In the genomic region with DNA sequence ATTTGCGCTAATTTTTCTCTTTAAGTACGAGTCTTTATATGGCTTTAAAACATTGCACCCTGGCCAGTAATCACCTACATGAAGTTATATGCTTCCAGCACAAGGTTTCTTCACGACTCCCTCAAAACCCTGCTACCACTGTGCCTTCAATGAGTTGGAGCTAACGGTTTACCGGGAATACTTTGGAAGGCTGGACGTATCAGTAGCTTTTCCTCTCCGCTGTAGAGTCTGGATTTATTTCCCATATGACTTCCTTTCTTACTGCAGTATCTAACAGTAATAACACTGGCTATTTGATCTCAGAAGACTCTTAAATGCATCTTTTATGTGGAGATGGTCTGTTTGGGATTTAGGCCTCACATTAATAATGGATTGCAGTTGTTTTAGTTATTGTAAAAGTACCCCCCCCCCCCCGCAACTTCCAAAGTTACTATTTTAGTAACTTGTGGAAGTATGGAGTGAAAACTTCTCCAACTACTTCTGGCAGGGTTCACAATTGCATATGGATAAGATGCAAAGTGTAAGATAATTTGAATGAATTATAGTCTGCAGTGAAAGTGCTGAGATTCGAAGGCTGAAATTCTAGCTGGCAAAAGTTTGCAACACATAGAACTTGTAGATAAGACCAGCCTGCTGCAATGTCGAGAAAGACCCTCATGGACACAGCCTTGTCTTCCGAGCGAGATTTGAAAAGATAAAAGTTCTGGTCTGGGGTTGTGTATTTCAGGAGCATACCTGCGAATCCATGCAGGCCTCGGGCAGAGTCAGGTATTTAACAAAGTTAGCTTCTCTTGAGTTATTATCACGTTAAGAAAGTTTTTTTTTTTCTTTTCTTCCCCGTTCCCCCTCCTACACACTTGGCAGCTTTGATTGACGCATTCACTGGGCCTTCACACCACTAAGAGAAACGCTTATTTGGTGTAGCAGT, we compare ENCODE assay signal across 8 mouse cellular contexts. TPM values are rescaled to one million over a fixed set of nuclear protein-coding genes. Genes with fewer than 3 reads are reported as not detected.
A peak's percentile ranks its signal among the peaks of the same experiment; 100 is the strongest.
DNase-seq lines count a peak whose midpoint lies in the region; ATAC-seq and TF ChIP-seq lines count a peak whose summit lies in the region.

No protein-coding gene starts in this region.

- H3K4me1 ChIP-seq in lung, adult 2 months (ENCODE audit: control insufficient read depth, insufficient read depth, low read length) = no peaks in the 10 kb centered on the region; the same call in none of the 2 replicates
- H3K4me1 ChIP-seq in forebrain, embryonic 11.5 days (replicated peaks; ENCODE audit: control insufficient read depth, insufficient read depth, low read length) = peaks cover 6% of the 10 kb centered on the region
- H3K4me1 ChIP-seq in limb, embryonic 10.5 days = peaks cover 52% of the 10 kb centered on the region
- H3K4me1 ChIP-seq in small intestine, adult 2 months (ENCODE audit: control insufficient read depth, insufficient read depth, insufficient read length, low read length) = 0 out of 2 replicates have a peak, but pooled peaks cover 2% of the 10 kb centered on the region

- peak overlapping the region; percentile 96 for H3K9ac ChIP-seq in forebrain, embryonic 11.5 days (ENCODE audit: low read length)

- no peak for TF ChIP-seq POLR2A in lung, adult 2 months (IDR thresholded peaks at IDR 0.05; ENCODE audit: borderline replicate concordance, extremely low read depth, low read depth, low read length)
- no peak for TF ChIP-seq POLR2A in small intestine, adult 2 months (IDR thresholded peaks at IDR 0.05; ENCODE audit: low read depth, low read length)

- no peaks in the 10 kb centered on the region; the same call in 1 of the 2 replicates for H3K9me3 ChIP-seq in forebrain, embryonic 11.5 days (ENCODE audit: control insufficient read depth, low read length)
- H3K9me3 ChIP-seq in limb, embryonic 10.5 days (replicated peaks) = no peaks in the 10 kb centered on the region

- peak overlapping the region; percentile 78 for H3K27ac ChIP-seq in forebrain, embryonic 11.5 days (ENCODE audit: low read depth, low read length)
- peak overlapping the region; percentile 96 for H3K27ac ChIP-seq in limb, embryonic 10.5 days
- H3K27ac ChIP-seq in small intestine, adult 2 months (ENCODE audit: insufficient read depth, low read depth, low read length) = 0 out of 2 replicates have a peak overlapping the region, but pooled peaks have one; percentile 21

- peak; percentile 43 for DNase-seq in lung, adult 2 months
- DNase-seq in lung, postnatal 36 days = no peak
- no peak for DNase-seq in forebrain, embryonic 11.5 days (ENCODE audit: low spot score)
- DNase-seq in limb, embryonic 10.5 days (ENCODE audit: low spot score) = no peak
- DNase-seq in urinary bladder, postnatal 4 days (ENCODE audit: low spot score in 2 of 2) = no peak
- DNase-seq in left cerebral cortex, postnatal 10 days (ENCODE audit: extremely low spot score in 1 of 2, low spot score in 2 of 2) = no peak

- peaks cover 7% of the 10 kb centered on the region for H3K36me3 ChIP-seq in forebrain, embryonic 11.5 days (ENCODE audit: control insufficient read depth, insufficient read depth, low read length)
- H3K36me3 ChIP-seq in limb, embryonic 10.5 days = peaks cover 19% of the 10 kb centered on the region
- peaks cover 11% of the 10 kb centered on the region for H3K36me3 ChIP-seq in small intestine, adult 2 months (ENCODE audit: control insufficient read depth, insufficient read depth, low read length)

- H3K4me2 ChIP-seq in forebrain, embryonic 11.5 days (ENCODE audit: low read depth, low read length, severe bottlenecking) = peak overlapping the region; percentile 80

- WGBS in lung, adult 2 months = 15% methylated on average over 18 of the region's 18 CpGs
- WGBS in forebrain, embryonic 11.5 days = 6% methylated on average over 18 of the region's 18 CpGs
- 5% methylated on average over 18 of the region's 18 CpGs for WGBS in limb, embryonic 10.5 days
- 13% methylated on average over 18 of the region's 18 CpGs for WGBS in small intestine, adult 2 months

- H3K27me3 ChIP-seq in forebrain, embryonic 11.5 days (ENCODE audit: control insufficient read depth, insufficient read depth, low read length) = peaks cover 6% of the 10 kb centered on the region; the same call in 1 of the 2 replicates
- peaks cover 67% of the 10 kb centered on the region for H3K27me3 ChIP-seq in limb, embryonic 10.5 days (ENCODE audit: low read depth, poor library complexity, severe bottlenecking)
- no peaks in the 10 kb centered on the region for H3K27me3 ChIP-seq in small intestine, adult 2 months (ENCODE audit: control insufficient read depth, insufficient read depth, low read length)

- ATAC-seq in forebrain, embryonic 11.5 days (replicated peaks; ENCODE audit: low FRiP score) = no peak
- ATAC-seq in megakaryocyte progenitor cell, adult 5-6 weeks (replicated peaks; ENCODE audit: poor library complexity) = no peak

- TF ChIP-seq CTCF in lung, adult 2 months (IDR thresholded peaks at IDR 0.05; ENCODE audit: insufficient read depth, low read length) = no peak
- TF ChIP-seq CTCF in small intestine, adult 2 months (IDR thresholded peaks at IDR 0.05; ENCODE audit: extremely low read depth, insufficient read length, insufficient replicate concordance, low read depth, low read length) = no peak

- H3K4me3 ChIP-seq in lung, adult 2 months (replicated peaks; ENCODE audit: extremely low read depth, low read depth, low read length) = peak overlapping the region; percentile 68
- peak overlapping the region; percentile 90 for H3K4me3 ChIP-seq in forebrain, embryonic 11.5 days (ENCODE audit: low read depth, low read length)
- H3K4me3 ChIP-seq in limb, embryonic 10.5 days = peak overlapping the region; percentile 80
- peak overlapping the region; percentile 91 for H3K4me3 ChIP-seq in small intestine, adult 2 months (ENCODE audit: low read depth, low read length)

- intact Hi-C loops in left cerebral cortex, postnatal 10 days (cut with DNase I) = loop anchor here (5.0 to 10.0 kb wide), 2 partner anchors 133 to 226 kb away; no protein-coding TSS in a partner anchor

RNA-seq across cellular contexts. Expression of a gene that starts 1.4 kb away (rescaled TPM):
- polyA plus RNA-seq in lung, adult 2 months (2012; rRNA removed) = 0.17 TPM in 1 of 2 replicates, not detected in the other
- 45.7 and 46.4 TPM in 2 replicates for polyA plus RNA-seq in forebrain, embryonic 11.5 days (2014; fragmentation: Nextera tagmentation; extraction: Ambion mirVana)
- polyA plus RNA-seq in limb, embryonic 10.5 days (2016; fragmentation: Nextera tagmentation; extraction: Ambion mirVana) = 2.8 and 11.0 TPM in 2 replicates
- not detected in 2 replicates for polyA plus RNA-seq in small intestine, adult 2 months (2012; rRNA removed)
- 1 to 10 TPM; 6.1 to 6.9 TPM for total RNA-seq in left cerebral cortex, postnatal 10 days (2021)
- total RNA-seq in megakaryocyte progenitor cell, adult 5-6 weeks (2015) = not detected in 2 replicates
- total RNA-seq in megakaryocyte progenitor cell, adult 5-6 weeks (2017) = not detected in 2 replicates

RNA-seq across cellular contexts. Expression of a gene that starts 6.7 kb away (rescaled TPM):
- polyA plus RNA-seq in lung, adult 2 months (2012; rRNA removed) = 52.7 and 57.7 TPM in 2 replicates
- 39.5 and 45.4 TPM in 2 replicates for polyA plus RNA-seq in forebrain, embryonic 11.5 days (2014; fragmentation: Nextera tagmentation; extraction: Ambion mirVana)
- 6.7 and 21.3 TPM in 2 replicates for polyA plus RNA-seq in limb, embryonic 10.5 days (2016; fragmentation: Nextera tagmentation; extraction: Ambion mirVana)
- 8.6 and 16.5 TPM in 2 replicates for polyA plus RNA-seq in small intestine, adult 2 months (2012; rRNA removed)
- total RNA-seq in left cerebral cortex, postnatal 10 days (2021) = 10 to 100 TPM; 76.4 to 79.5 TPM
- total RNA-seq in megakaryocyte progenitor cell, adult 5-6 weeks (2015) = 21.5 and 35.1 TPM in 2 replicates
- total RNA-seq in megakaryocyte progenitor cell, adult 5-6 weeks (2017) = 1.5 and 3.9 TPM in 2 replicates

Comparison
In these comparisons a context has a peak if more than half of its experiments do, and no peak if none do; other contexts are left out.
1. H3K27ac ChIP-seq: peak in every context shown above with its lines; median percentile 96 in limb, embryonic 10.5 days; 78 in forebrain, embryonic 11.5 days; 21 in small intestine, adult 2 months.